Mouse (Mus musculus) limb, embryonic 10.5 days (tissue): ENCODE measurements around the gene Gm28171. TPM values are rescaled to one million over a fixed set of nuclear protein-coding genes. Genes with fewer than 3 reads are reported as not detected.
"Not testable (repeated sequence)": the region's sequence is repeated elsewhere in the genome, so short reads cannot be mapped to it uniquely, and the experiment has no call there.

ENCODE experiments used
- DNase-seq: peaks from one replicate; pipeline ENCODE4 v3.0.0-alpha.2; 2017; ENCODE audit warnings: low spot score
- H3K27ac ChIP-seq: fragments of 300-500 bp; sonication (generic); 2 replicates; pipeline ENCODE4 v1.5.1; 2016; ENCODE audit warnings: mild to moderate bottlenecking
- H3K27me3 ChIP-seq: fragments of 300-500 bp; sonication (generic); 2 replicates; pipeline ENCODE4 v1.6.1; 2016; ENCODE audit warnings: low read depth, mild to moderate bottlenecking; ENCODE audit not compliant: poor library complexity, severe bottlenecking
- H3K36me3 ChIP-seq: fragments of 300-500 bp; sonication (generic); 2 replicates; pipeline ENCODE4 v1.6.1; 2016; ENCODE audit warnings: mild to moderate bottlenecking, moderate library complexity
- H3K4me1 ChIP-seq: fragments of 300-500 bp; sonication (generic); 2 replicates; pipeline ENCODE4 v1.6.1; 2016
- H3K4me3 ChIP-seq: fragments of 300-500 bp; sonication (generic); 2 replicates; pipeline ENCODE4 v1.5.1; 2016; ENCODE audit warnings: mild to moderate bottlenecking, moderate library complexity
- H3K9me3 ChIP-seq: fragments of 300-500 bp; sonication (generic); replicated peaks from 2 replicates; pipeline ENCODE4 v1.6.1; 2016; ENCODE audit warnings: mild to moderate bottlenecking
- WGBS: fragments of 180-500 bp; shearing (Covaris S2); methylation state at CpG from one replicate; pipeline ENCODE4 v1.1.7; 2016; 5-methylcytosine and 5-hydroxymethylcytosine counted together
- polyA plus RNA-seq: library from polyadenylated mRNA; unstranded; fragments of >200 nt; fragmentation: Nextera tagmentation; extraction: Ambion mirVana; gene quantifications from 2 replicates; pipeline ENCODE4 v1.2.1, GENCODE M21; 2016

Gene Gm28171
- not detected in 2 replicates for polyA plus RNA-seq

GRCm38 (mm10) chrY:5793095-5793494 is at the start of gene Gm28171:
Gm28171 (plus strand) TSS chrY:5793395.
- 60% methylated on average over 1 of the region's 1 CpGs for WGBS
- not testable (repeated sequence) for H3K4me3 ChIP-seq, H3K4me1 ChIP-seq, H3K9me3 ChIP-seq, DNase-seq, H3K36me3 ChIP-seq, H3K27ac ChIP-seq, H3K27me3 ChIP-seq

Other genes with a start within 250 kb of the Gm28171 start
- not detected in 2 replicates for gene Gm21854, start 136.4 kb upstream of the Gm28171 start, polyA plus RNA-seq
- gene Gm20914, start 67.4 kb upstream of the Gm28171 start, polyA plus RNA-seq, result not detected in 2 replicates
- gene Gm21778, start 149.1 kb downstream of the Gm28171 start, polyA plus RNA-seq, result not detected in 2 replicates